Mouse (Mus musculus): ENCODE data around the gene Ap2a2. TPM values are rescaled to one million over a fixed set of nuclear protein-coding genes. Genes with fewer than 3 reads are reported as not detected.

Gene Ap2a2
- polyA plus RNA-seq, 1 experiment from 2014 or later = 78.4 TPM

- H3K4me3 ChIP-seq (replicated peaks) = no peak overlapping the region
- no peaks in the 10 kb centered on the region for H3K36me3 ChIP-seq
- no peak overlapping the region for H3K9ac ChIP-seq
- WGBS = 77% methylated on average over 5 of the region's 5 CpGs
- H3K4me1 ChIP-seq = no peaks in the 10 kb centered on the region
- no peak overlapping the region for H3K4me2 ChIP-seq
- no peaks in the 10 kb centered on the region for H3K27me3 ChIP-seq (replicated peaks)
- H3K27ac ChIP-seq = no peak overlapping the region
- peak; percentile 78; the same call in 1 of the 2 replicates for ATAC-seq (ENCODE audit: insufficient read depth, low FRiP score, low read depth)
- no peaks in the 10 kb centered on the region for H3K9me3 ChIP-seq
These were observed 109.8 kb downstream of the Ap2a2 start for GRCm38 (mm10) chr7:141671626-141672291.

DNA sequence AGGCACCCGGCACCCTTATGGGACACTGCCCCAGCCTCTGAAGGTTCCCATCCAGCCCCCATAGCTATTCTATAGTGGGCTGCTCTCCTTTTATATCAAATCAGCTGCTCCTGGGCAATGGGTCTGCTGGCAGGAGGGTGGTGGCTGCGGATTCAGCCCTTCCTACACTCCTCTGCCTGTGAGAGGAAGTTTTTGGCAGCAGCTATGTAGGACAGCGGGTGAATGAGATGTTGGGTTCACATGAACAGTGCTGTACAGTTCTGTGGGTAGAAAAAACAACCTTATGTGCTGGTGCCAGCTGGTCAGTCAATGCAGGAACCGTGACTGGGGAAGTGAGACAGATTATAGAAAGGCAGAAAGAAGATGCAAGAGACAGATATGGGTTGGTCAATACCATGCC lies 116.9 kb downstream of the Ap2a2 start:
- no peak overlapping the region for H3K4me2 ChIP-seq

More for the DNA sequence above, 116.9 kb downstream of the Ap2a2 start:
- ATAC-seq (ENCODE audit: insufficient read depth, low FRiP score, low read depth) = no peak
- no peak overlapping the region for H3K9ac ChIP-seq
- no peaks in the 10 kb centered on the region for H3K4me1 ChIP-seq
- H3K9me3 ChIP-seq = no peaks in the 10 kb centered on the region
- 74% methylated on average over 4 of the region's 4 CpGs for WGBS
- no peak overlapping the region for H3K4me3 ChIP-seq (replicated peaks)
- H3K27me3 ChIP-seq (replicated peaks) = no peaks in the 10 kb centered on the region
- H3K27ac ChIP-seq = no peak overlapping the region
- H3K36me3 ChIP-seq = no peaks in the 10 kb centered on the region

Small RNAs within 50 kb of the gene (microRNA-seq; reads per million reads assigned to microRNA genes)
- gene Mir7063 = not detected

Other genes starting within 250 kb of the Ap2a2 start
- 66.9 and 70.8 TPM in 2 replicates for gene Deaf1, start 234.5 kb upstream of the Ap2a2 start, polyA plus RNA-seq (2015; fragmentation: Nextera tagmentation; extraction: Ambion mirVana)
- 39.3 and 40.6 TPM in 2 replicates for gene Tmem80, start 234.4 kb upstream of the Ap2a2 start, polyA plus RNA-seq (2015; fragmentation: Nextera tagmentation; extraction: Ambion mirVana)
- gene Eps8l2, start 223.3 kb upstream of the Ap2a2 start, polyA plus RNA-seq (2015; fragmentation: Nextera tagmentation; extraction: Ambion mirVana) = 59.6 and 59.7 TPM in 2 replicates
- 347 and 384 TPM in 2 replicates for gene Taldo1, start 170.0 kb upstream of the Ap2a2 start, polyA plus RNA-seq (2015; fragmentation: Nextera tagmentation; extraction: Ambion mirVana)
- 51.1 and 53.0 TPM in 2 replicates for gene Gatd1, start 148.0 kb upstream of the Ap2a2 start, polyA plus RNA-seq (2015; fragmentation: Nextera tagmentation; extraction: Ambion mirVana)
- gene Cend1, start 132.7 kb upstream of the Ap2a2 start, polyA plus RNA-seq (2015; fragmentation: Nextera tagmentation; extraction: Ambion mirVana) = 2.5 TPM in 2 replicates
- gene Slc25a22, start 124.3 kb upstream of the Ap2a2 start, polyA plus RNA-seq (2015; fragmentation: Nextera tagmentation; extraction: Ambion mirVana) = 26.9 and 27.2 TPM in 2 replicates
- gene Pidd1, start 118.1 kb upstream of the Ap2a2 start, polyA plus RNA-seq (2015; fragmentation: Nextera tagmentation; extraction: Ambion mirVana) = 8.5 and 8.6 TPM in 2 replicates
- 1,278 and 1,319 TPM in 2 replicates for gene Rplp2, start 114.8 kb upstream of the Ap2a2 start, polyA plus RNA-seq (2015; fragmentation: Nextera tagmentation; extraction: Ambion mirVana)
- 33.5 and 34.6 TPM in 2 replicates for gene Pnpla2, start 107.0 kb upstream of the Ap2a2 start, polyA plus RNA-seq (2015; fragmentation: Nextera tagmentation; extraction: Ambion mirVana)
- gene Cracr2b, start 101.1 kb upstream of the Ap2a2 start, polyA plus RNA-seq (2015; fragmentation: Nextera tagmentation; extraction: Ambion mirVana) = 27.5 and 32.8 TPM in 2 replicates
- 25.6 and 26.6 TPM in 2 replicates for gene Cd151, start 94.8 kb upstream of the Ap2a2 start, polyA plus RNA-seq (2015; fragmentation: Nextera tagmentation; extraction: Ambion mirVana)
- 67.3 and 71.6 TPM in 2 replicates for gene Polr2l, start 87.0 kb upstream of the Ap2a2 start, polyA plus RNA-seq (2015; fragmentation: Nextera tagmentation; extraction: Ambion mirVana)
- gene Tspan4, start 86.9 kb upstream of the Ap2a2 start, polyA plus RNA-seq (2015; fragmentation: Nextera tagmentation; extraction: Ambion mirVana) = 69.8 and 72.8 TPM in 2 replicates
- 50.7 and 58.0 TPM in 2 replicates for gene Chid1, start 22.3 kb upstream of the Ap2a2 start, polyA plus RNA-seq (2015; fragmentation: Nextera tagmentation; extraction: Ambion mirVana)
- gene Muc6, start 93.1 kb downstream of the Ap2a2 start, polyA plus RNA-seq (2015; fragmentation: Nextera tagmentation; extraction: Ambion mirVana) = 2.0 and 3.3 TPM in 2 replicates
- 2.7 and 2.8 TPM in 2 replicates for gene Muc2, start 128.2 kb downstream of the Ap2a2 start, polyA plus RNA-seq (2015; fragmentation: Nextera tagmentation; extraction: Ambion mirVana)
- 0.87 and 2.2 TPM in 2 replicates for gene Muc5ac, start 226.8 kb downstream of the Ap2a2 start, polyA plus RNA-seq (2015; fragmentation: Nextera tagmentation; extraction: Ambion mirVana)